Mouse (Mus musculus) liver, embryonic 11.5 days (tissue): ENCODE results near the gene Scarf1. TPM values are rescaled to one million over a fixed set of nuclear protein-coding genes. Genes with fewer than 3 reads are reported as not detected.
A peak's percentile ranks its signal among the peaks of the same experiment; 100 is the strongest.

Source experiments
- ATAC-seq: fragments of 200-750 bp; cut with Nextera tagmentation; replicated peaks from 2 replicates; pipeline ENCODE4 v1.8.0; 2017; ENCODE audit warnings: moderate number of reproducible peaks, mild to moderate bottlenecking, moderate TSS enrichment, moderate library complexity; ENCODE audit not compliant: low FRiP score
- DNase-seq: peaks from one replicate; pipeline ENCODE4 v3.0.0-alpha.2; 2017; ENCODE audit warnings: low spot score
- H3K27ac ChIP-seq: fragments of 300-500 bp; sonication (generic); 2 replicates; pipeline ENCODE4 v1.5.1; 2014; ENCODE audit warnings: mild to moderate bottlenecking, low read depth, low read length, control low read depth
- H3K27me3 ChIP-seq: fragments of 300-500 bp; sonication (generic); replicated peaks from 2 replicates; pipeline ENCODE4 v1.6.1; 2014; ENCODE audit warnings: low read length, mixed read lengths; ENCODE audit not compliant: control insufficient read depth, insufficient read depth
- H3K36me3 ChIP-seq: fragments of 300-500 bp; sonication (generic); 2 replicates; pipeline ENCODE4 v1.6.1; 2014; ENCODE audit warnings: mild to moderate bottlenecking, low read length, moderate library complexity, mixed read lengths; ENCODE audit not compliant: control insufficient read depth, insufficient read depth
- H3K4me1 ChIP-seq: fragments of 300-500 bp; sonication (generic); replicated peaks from 2 replicates; pipeline ENCODE4 v1.6.1; 2014; ENCODE audit warnings: low read length, mixed read lengths; ENCODE audit not compliant: control insufficient read depth, insufficient read depth
- H3K4me2 ChIP-seq: fragments of 300-500 bp; sonication (generic); 2 replicates; pipeline ENCODE4 v1.6.1; 2014; ENCODE audit warnings: mild to moderate bottlenecking, control low read depth, moderate library complexity
- H3K4me3 ChIP-seq: fragments of 300-500 bp; sonication (generic); 2 replicates; pipeline ENCODE4 v1.5.1; 2014; ENCODE audit warnings: low read depth, low read length, control low read depth
- H3K9ac ChIP-seq: fragments of 300-500 bp; sonication (generic); 2 replicates; pipeline ENCODE4 v1.6.1; 2014; ENCODE audit warnings: low read depth, low read length, control low read depth
- H3K9me3 ChIP-seq: fragments of 300-500 bp; sonication (generic); 2 replicates; pipeline ENCODE4 v1.6.1; 2016; ENCODE audit warnings: low read length, inconsistent platforms, mixed read lengths; ENCODE audit not compliant: control insufficient read depth
- WGBS: fragments of 180-500 bp; shearing (Covaris S2); extraction: QIAGEN DNeasy Blood & Tissue Kit; methylation state at CpG from one replicate; pipeline ENCODE4 v1.1.7; 2014; 5-methylcytosine and 5-hydroxymethylcytosine counted together
- polyA plus RNA-seq: library from polyadenylated mRNA; unstranded; fragments of >200 nt; fragmentation: Nextera tagmentation; extraction: Ambion mirVana; gene quantifications from 2 replicates; pipeline ENCODE4 v1.2.1, GENCODE M21; 2014

The Scarf1 gene
- polyA plus RNA-seq, 1 experiment from 2014 or later = 7.0 TPM

GRCm38 (mm10) chr11:75561410-75561791 lies 48.1 kb downstream of the Scarf1 start:
- no peaks in the 10 kb centered on the region for H3K27me3 ChIP-seq
- no peaks in the 10 kb centered on the region for H3K36me3 ChIP-seq
- no peak overlapping the region for H3K4me2 ChIP-seq
- ATAC-seq (no peak), DNase-seq (no peak)
- no peak overlapping the region for H3K9ac ChIP-seq
- no peak overlapping the region for H3K27ac ChIP-seq
- H3K4me1 ChIP-seq = peaks cover 15% of the 10 kb centered on the region
- H3K4me3 ChIP-seq = no peak overlapping the region
- H3K9me3 ChIP-seq = no peaks in the 10 kb centered on the region
- 82% methylated on average over 5 of the region's 5 CpGs for WGBS

DNA sequence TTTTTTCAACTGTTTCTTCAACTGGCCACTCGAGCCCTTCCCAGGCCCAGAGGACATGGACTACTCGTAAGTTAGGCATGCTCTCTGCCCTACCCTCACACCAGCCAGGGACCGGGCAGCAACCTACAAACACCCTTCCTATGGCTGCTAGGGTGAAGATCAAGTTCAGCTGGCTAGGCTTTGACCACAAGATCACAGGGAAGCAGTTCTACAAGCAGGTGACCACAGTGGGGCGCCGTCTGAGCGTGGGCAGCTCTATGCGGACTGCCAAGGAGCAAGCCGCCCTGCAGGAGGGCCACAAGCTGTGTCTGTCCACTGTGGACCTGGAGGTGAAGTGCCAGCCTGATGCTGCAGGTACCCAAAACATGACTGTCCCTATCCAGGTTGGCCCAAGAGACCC lies 49.5 kb downstream of the Scarf1 start:
- WGBS = 85% methylated on average over 8 of the region's 8 CpGs

DNA sequence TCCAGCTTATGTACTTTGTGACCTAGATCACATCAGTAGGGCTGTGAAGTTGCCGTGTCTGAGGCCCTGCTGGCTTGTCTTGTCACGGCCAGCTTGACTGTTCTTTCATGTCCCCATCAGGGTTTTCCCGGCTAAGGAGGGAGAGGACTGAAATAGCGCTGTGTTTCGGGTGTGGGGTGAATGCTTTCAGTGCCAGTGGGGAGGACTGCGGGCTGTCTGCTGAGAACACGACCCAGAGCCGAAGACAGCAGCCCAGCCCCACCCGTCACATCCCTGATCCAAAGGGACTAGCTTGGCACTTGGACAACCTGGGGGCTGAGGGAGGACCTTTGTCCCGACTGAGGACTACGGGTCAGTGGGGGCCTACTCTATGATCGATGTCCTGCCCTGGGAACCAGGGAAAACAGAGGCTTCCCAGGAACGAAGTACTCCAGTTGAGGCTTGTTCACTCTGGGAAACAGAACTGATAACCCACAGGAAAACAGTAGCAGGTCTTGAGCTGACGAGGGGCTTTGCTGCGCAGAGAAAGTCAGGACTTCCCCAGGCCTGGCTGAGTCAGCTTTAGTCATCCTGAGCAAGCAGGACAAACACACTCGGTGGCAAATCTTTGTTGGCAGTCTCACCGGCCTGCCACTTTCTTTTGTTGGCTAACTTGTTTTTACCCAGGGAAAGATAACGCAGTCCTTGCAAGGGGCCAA lies 50.7 kb downstream of the Scarf1 start:
- DNase-seq = peak; percentile 43
- ATAC-seq = no peak
- no peaks in the 10 kb centered on the region for H3K9me3 ChIP-seq
- no peak overlapping the region for H3K4me2 ChIP-seq
- no peaks in the 10 kb centered on the region for H3K27me3 ChIP-seq
- 57% methylated on average over 18 of the region's 18 CpGs for WGBS
- no peaks in the 10 kb centered on the region for H3K36me3 ChIP-seq
- H3K9ac ChIP-seq = no peak overlapping the region
- H3K4me1 ChIP-seq = peaks cover 27% of the 10 kb centered on the region
- H3K27ac ChIP-seq = no peak overlapping the region
- H3K4me3 ChIP-seq = no peak overlapping the region

More for the DNA sequence above, 49.5 kb downstream of the Scarf1 start:
- no peak overlapping the region for H3K4me2 ChIP-seq
- no peak overlapping the region for H3K9ac ChIP-seq
- peaks cover 26% of the 10 kb centered on the region for H3K4me1 ChIP-seq
- H3K4me3 ChIP-seq = no peak overlapping the region
- no peaks in the 10 kb centered on the region for H3K27me3 ChIP-seq
- no peaks in the 10 kb centered on the region for H3K36me3 ChIP-seq
- ATAC-seq = no peak
- H3K27ac ChIP-seq = no peak overlapping the region
- H3K9me3 ChIP-seq = no peaks in the 10 kb centered on the region
- DNase-seq = no peak

DNA sequence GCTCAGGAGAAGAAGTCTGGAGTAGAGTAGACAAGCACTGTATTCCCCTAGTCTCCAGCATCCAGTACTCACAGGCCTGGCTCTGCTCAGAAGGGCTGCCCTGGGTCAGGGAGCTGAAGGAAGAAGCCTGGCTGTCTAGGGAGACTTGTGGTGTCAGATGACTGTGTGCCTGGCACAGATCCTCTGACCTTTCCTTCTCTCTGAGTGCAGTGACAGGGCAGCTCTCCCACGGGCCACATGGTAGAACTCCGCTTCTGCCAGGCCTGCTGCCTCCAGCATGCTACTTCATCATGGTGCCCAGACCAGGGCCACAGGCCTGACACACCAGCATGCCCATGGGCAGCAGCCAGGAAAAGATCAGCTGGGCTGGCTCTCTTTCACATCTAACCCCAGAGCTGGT lies 52.5 kb downstream of the Scarf1 start:
- Histone ChIP-seq H3K4me1 (peaks cover 25% of the 10 kb centered on the region), H3K27me3 (no peaks in the 10 kb centered on the region), H3K9me3 (no peaks in the 10 kb centered on the region), H3K36me3 (no peaks in the 10 kb centered on the region), H3K4me3 (no peak overlapping the region), H3K4me2 (no peak overlapping the region), H3K9ac (no peak overlapping the region), H3K27ac (no peak overlapping the region)
- 81% methylated on average over 2 of the region's 2 CpGs for WGBS
- no peak for ATAC-seq
- no peak for DNase-seq

DNA sequence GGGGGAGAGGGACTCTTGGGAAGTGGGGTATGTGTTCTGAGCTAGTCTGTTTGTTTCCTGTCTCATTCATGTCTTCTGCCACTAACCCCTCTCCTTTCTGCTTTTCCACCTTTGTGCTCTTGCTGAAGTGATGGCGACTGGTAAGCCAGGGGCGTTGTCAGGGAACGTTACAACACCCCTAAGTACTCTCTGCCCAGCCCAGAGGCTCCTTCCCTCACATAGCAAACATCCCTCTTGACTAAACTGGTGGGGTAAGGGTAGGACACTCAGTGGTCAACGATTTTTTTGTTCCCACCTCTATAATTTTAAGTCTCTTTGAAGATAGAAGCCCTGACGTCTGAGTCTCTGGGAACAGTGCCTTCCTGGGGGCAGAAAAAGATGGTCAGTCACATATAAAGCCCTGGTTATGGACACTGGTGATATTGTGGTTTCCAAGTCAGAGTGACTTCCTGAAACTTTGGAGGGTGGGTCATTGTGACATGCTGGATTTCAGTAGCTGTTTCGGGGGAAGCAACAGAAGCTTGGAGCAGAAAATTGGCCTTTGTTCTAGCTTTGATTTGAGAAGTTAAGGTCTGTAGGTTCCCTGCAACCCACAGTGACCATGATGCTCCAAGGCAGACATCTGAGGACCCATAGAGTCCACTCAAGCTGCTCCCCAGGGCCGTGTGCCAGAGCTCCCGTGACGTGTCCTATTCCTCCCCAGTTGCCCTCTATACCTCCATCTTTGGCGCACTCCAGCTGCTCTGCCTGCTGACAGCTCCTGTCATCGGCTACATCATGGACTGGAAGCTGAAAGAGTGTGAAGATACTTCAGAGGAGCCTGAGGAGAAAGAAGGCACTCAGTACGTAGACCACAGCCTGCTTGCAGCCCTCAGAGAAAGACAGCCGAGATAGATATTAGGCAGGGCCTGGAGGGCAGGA lies 53.2 kb downstream of the Scarf1 start:
- Histone ChIP-seq H3K36me3 (no peaks in the 10 kb centered on the region), H3K4me1 (peaks cover 23% of the 10 kb centered on the region), H3K9ac (no peak overlapping the region), H3K4me2 (no peak overlapping the region), H3K27me3 (no peaks in the 10 kb centered on the region), H3K4me3 (no peak overlapping the region), H3K27ac (no peak overlapping the region; the same call in 1 of the 2 replicates), H3K9me3 (no peaks in the 10 kb centered on the region)
- no peak for ATAC-seq
- DNase-seq = no peak
- 76% methylated on average over 13 of the region's 13 CpGs for WGBS

GRCm38 (mm10) chr11:75567346-75568114 lies 54.2 kb downstream of the Scarf1 start:
- H3K4me1 ChIP-seq = peaks cover 30% of the 10 kb centered on the region
- ATAC-seq = no peak
- no peaks in the 10 kb centered on the region for H3K27me3 ChIP-seq
- no peak overlapping the region for H3K27ac ChIP-seq
- H3K4me2 ChIP-seq = no peak overlapping the region
- H3K9me3 ChIP-seq = no peaks in the 10 kb centered on the region
- no peak overlapping the region for H3K4me3 ChIP-seq
- DNase-seq = no peak
- 37% methylated on average over 9 of the region's 9 CpGs for WGBS
- no peaks in the 10 kb centered on the region for H3K36me3 ChIP-seq
- H3K9ac ChIP-seq = no peak overlapping the region

- H3K4me3 ChIP-seq = no peak overlapping the region
- no peak overlapping the region for H3K27ac ChIP-seq
- H3K4me1 ChIP-seq = peaks cover 36% of the 10 kb centered on the region
- H3K36me3 ChIP-seq = no peaks in the 10 kb centered on the region
- H3K9ac ChIP-seq = no peak overlapping the region
- H3K27me3 ChIP-seq = no peaks in the 10 kb centered on the region
- ATAC-seq = no peak
- 81% methylated on average over 6 of the region's 6 CpGs for WGBS
- H3K4me2 ChIP-seq = no peak overlapping the region
- DNase-seq = no peak
- no peaks in the 10 kb centered on the region for H3K9me3 ChIP-seq
Measured at GRCm38 (mm10) chr11:75568115-75568511, 54.8 kb downstream of the Scarf1 start.

GRCm38 (mm10) chr11:75568962-75569361 lies 55.6 kb downstream of the Scarf1 start:
- DNase-seq = no peak
- ATAC-seq = no peak
- H3K9me3 ChIP-seq = no peaks in the 10 kb centered on the region
- no peak overlapping the region for H3K9ac ChIP-seq
- H3K36me3 ChIP-seq = no peaks in the 10 kb centered on the region
- no peak overlapping the region for H3K4me2 ChIP-seq
- no peaks in the 10 kb centered on the region for H3K27me3 ChIP-seq
- no peak overlapping the region for H3K27ac ChIP-seq
- WGBS = 90% methylated on average over 12 of the region's 12 CpGs
- H3K4me1 ChIP-seq = peaks cover 35% of the 10 kb centered on the region
- no peak overlapping the region for H3K4me3 ChIP-seq
